Mouse (Mus musculus) embryonic facial prominence, embryonic 13.5 days (tissue): Measurements from ENCODE around the gene Catsper1. TPM values are rescaled to one million over a fixed set of nuclear protein-coding genes. Genes with fewer than 3 reads are reported as not detected.

Experiments
- ATAC-seq: fragments of 200-750 bp; cut with Nextera tagmentation; 2 replicates; pipeline ENCODE4 v1.8.0; 2017; ENCODE audit warnings: low read depth; ENCODE audit not compliant: insufficient number of reproducible peaks, insufficient read depth, low FRiP score, low TSS enrichment
- H3K27ac ChIP-seq: fragments of 300-500 bp; sonication (generic); 2 replicates; pipeline ENCODE4 v1.5.1; 2015; ENCODE audit warnings: moderate library complexity, mild to moderate bottlenecking, inconsistent platforms
- H3K27me3 ChIP-seq: fragments of 300-500 bp; sonication (generic); 2 replicates; pipeline ENCODE4 v1.6.1; 2015; ENCODE audit warnings: mild to moderate bottlenecking, inconsistent platforms
- H3K36me3 ChIP-seq: fragments of 300-500 bp; sonication (generic); 2 replicates; pipeline ENCODE4 v1.6.1; 2015; ENCODE audit warnings: mild to moderate bottlenecking, inconsistent platforms
- H3K4me1 ChIP-seq: fragments of 300-500 bp; sonication (generic); 2 replicates; pipeline ENCODE4 v1.6.1; 2015; ENCODE audit warnings: inconsistent platforms
- H3K4me2 ChIP-seq: fragments of 300-500 bp; sonication (generic); 2 replicates; pipeline ENCODE4 v1.6.1; 2015; ENCODE audit warnings: moderate library complexity, mild to moderate bottlenecking, inconsistent platforms
- H3K4me3 ChIP-seq: fragments of 300-500 bp; sonication (generic); 2 replicates; pipeline ENCODE4 v1.5.1; 2015; ENCODE audit warnings: mild to moderate bottlenecking, inconsistent platforms
- H3K9ac ChIP-seq: fragments of 300-500 bp; sonication (generic); 2 replicates; pipeline ENCODE4 v1.6.1; 2015; ENCODE audit warnings: mild to moderate bottlenecking, inconsistent platforms
- H3K9me3 ChIP-seq: fragments of 300-500 bp; sonication (generic); 2 replicates; pipeline ENCODE4 v1.6.1; 2016; ENCODE audit warnings: inconsistent platforms
- WGBS: fragments of 180-500 bp; shearing (Covaris S2); methylation state at CpG from one replicate; pipeline ENCODE4 v1.1.7; 2015; ENCODE audit warnings: mixed read lengths; 5-methylcytosine and 5-hydroxymethylcytosine counted together
- polyA plus RNA-seq: library from polyadenylated mRNA; unstranded; fragments of >200 nt; fragmentation: Nextera tagmentation; extraction: Ambion mirVana; gene quantifications from 2 replicates; pipeline ENCODE4 v1.2.1, GENCODE M21; 2015

The Catsper1 gene
- polyA plus RNA-seq, 1 experiment from 2014 or later = not detected

- H3K36me3 ChIP-seq = peaks cover 69% of the 10 kb centered on the region
- WGBS = 88% methylated on average over 8 of the region's 8 CpGs
These were observed 49.2 kb downstream of the Catsper1 start for GRCm38 (mm10) chr19:5384715-5385114.

GRCm38 (mm10) chr19:5388011-5388441, 52.5 kb downstream of the Catsper1 start:
- Histone ChIP-seq H3K27me3 (no peaks in the 10 kb centered on the region), H3K4me2 (peak overlapping the region; percentile 92), H3K9me3 (no peaks in the 10 kb centered on the region), H3K4me3 (peak overlapping the region; percentile 99), H3K27ac (peak overlapping the region; percentile 82), H3K36me3 (peaks cover 36% of the 10 kb centered on the region), H3K9ac (peak overlapping the region; percentile 96), H3K4me1 (peaks cover 34% of the 10 kb centered on the region)
- under 1% methylated on average over 43 of the region's 43 CpGs for WGBS
- no peak for ATAC-seq

More at GRCm38 (mm10) chr19:5384715-5385114, 49.2 kb downstream of the Catsper1 start:
- Histone ChIP-seq H3K27ac (no peak overlapping the region), H3K9me3 (no peaks in the 10 kb centered on the region), H3K27me3 (no peaks in the 10 kb centered on the region), H3K4me1 (peaks cover 23% of the 10 kb centered on the region), H3K4me2 (no peak overlapping the region), H3K4me3 (no peak overlapping the region), H3K9ac (no peak overlapping the region)
- no peak for ATAC-seq

GRCm38 (mm10) chr19:5388588-5389242, 53.2 kb downstream of the Catsper1 start, which contains the start of gene Sart1:
TSS of gene Sart1 (minus strand) at chr19:5388703.
- 2% methylated on average over 43 of the region's 43 CpGs for WGBS

GRCm38 (mm10) chr19:5389647-5390046, 54.1 kb downstream of the Catsper1 start:
- Histone ChIP-seq H3K4me3 (peak overlapping the region; percentile 99), H3K27me3 (no peaks in the 10 kb centered on the region), H3K9me3 (no peaks in the 10 kb centered on the region), H3K4me2 (peak overlapping the region; percentile 92), H3K4me1 (peaks cover 34% of the 10 kb centered on the region), H3K9ac (peak overlapping the region; percentile 96), H3K36me3 (peaks cover 20% of the 10 kb centered on the region), H3K27ac (peak overlapping the region; percentile 33; the same call in 1 of the 2 replicates)
- 45% methylated on average over 12 of the region's 12 CpGs for WGBS
- ATAC-seq = no peak

More at GRCm38 (mm10) chr19:5388588-5389242, 53.2 kb downstream of the Catsper1 start, which contains the start of gene Sart1:
- peak; percentile 92 for ATAC-seq
- Histone ChIP-seq H3K36me3 (peaks cover 29% of the 10 kb centered on the region), H3K4me3 (peak within 1 kb of the TSS; percentile 99), H3K9me3 (no peaks in the 10 kb centered on the region), H3K9ac (peak within 1 kb of the TSS; percentile 96), H3K4me2 (peak within 1 kb of the TSS; percentile 92), H3K4me1 (peaks cover 34% of the 10 kb centered on the region), H3K27ac (peak within 1 kb of the TSS; percentile 82), H3K27me3 (no peaks in the 10 kb centered on the region)

- Histone ChIP-seq H3K9me3 (no peaks in the 10 kb centered on the region), H3K9ac (peak overlapping the region; percentile 96), H3K4me3 (peak overlapping the region; percentile 99), H3K27me3 (no peaks in the 10 kb centered on the region), H3K27ac (0 out of 2 replicates have a peak overlapping the region, but pooled peaks have one; percentile 33), H3K36me3 (peaks cover 12% of the 10 kb centered on the region), H3K4me2 (peak overlapping the region; percentile 92), H3K4me1 (peaks cover 34% of the 10 kb centered on the region)
- ATAC-seq = no peak
- WGBS = 77% methylated on average over 8 of the region's 8 CpGs
These were observed 54.9 kb downstream of the Catsper1 start for GRCm38 (mm10) chr19:5390416-5390815.

- ATAC-seq = no peak
These were observed 57.4 kb downstream of the Catsper1 start for GRCm38 (mm10) chr19:5392892-5393291.

More at GRCm38 (mm10) chr19:5392892-5393291, 57.4 kb downstream of the Catsper1 start:
- no peaks in the 10 kb centered on the region for H3K36me3 ChIP-seq
- no peak overlapping the region for H3K4me2 ChIP-seq
- no peak overlapping the region for H3K27ac ChIP-seq
- no peaks in the 10 kb centered on the region for H3K9me3 ChIP-seq
- no peaks in the 10 kb centered on the region for H3K27me3 ChIP-seq
- WGBS = 55% methylated on average over 4 of the region's 4 CpGs
- no peak overlapping the region for H3K9ac ChIP-seq
- peaks cover 17% of the 10 kb centered on the region for H3K4me1 ChIP-seq
- no peak overlapping the region for H3K4me3 ChIP-seq

Other genes with a start within 250 kb of the Catsper1 start
- 72.4 and 87.2 TPM in 2 replicates for gene Yif1a, start 247.2 kb upstream of the Catsper1 start, polyA plus RNA-seq
- 50.6 and 60.1 TPM in 2 replicates for gene Cnih2, start 237.2 kb upstream of the Catsper1 start, polyA plus RNA-seq
- gene Rab1b, start 228.7 kb upstream of the Catsper1 start, polyA plus RNA-seq = 234 and 262 TPM in 2 replicates
- gene Klc2, start 217.2 kb upstream of the Catsper1 start, polyA plus RNA-seq = 20.7 and 30.4 TPM in 2 replicates
- gene Pacs1, start 62.6 kb upstream of the Catsper1 start, polyA plus RNA-seq = 28.7 and 29.8 TPM in 2 replicates
- 404 and 414 TPM in 2 replicates for gene Sf3b2, start 40.3 kb upstream of the Catsper1 start, polyA plus RNA-seq
- gene Gal3st3, start 37.4 kb upstream of the Catsper1 start, polyA plus RNA-seq = 7.4 and 8.9 TPM in 2 replicates
- gene Cst6, start 13.8 kb downstream of the Catsper1 start, polyA plus RNA-seq = 3.6 and 3.7 TPM in 2 replicates
- gene Eif1ad, start 31.0 kb downstream of the Catsper1 start, polyA plus RNA-seq = 57.6 and 61.8 TPM in 2 replicates
- 423 and 434 TPM in 2 replicates for gene Banf1, start 31.4 kb downstream of the Catsper1 start, polyA plus RNA-seq
- gene Sart1, start 53.0 kb downstream of the Catsper1 start, polyA plus RNA-seq = 83.9 and 87.7 TPM in 2 replicates
- gene Tsga10ip, start 66.8 kb downstream of the Catsper1 start, polyA plus RNA-seq = not detected in 2 replicates
- gene Drap1, start 89.2 kb downstream of the Catsper1 start, polyA plus RNA-seq = 278 and 306 TPM in 2 replicates
- 67.3 and 67.7 TPM in 2 replicates for gene AI837181, start 89.4 kb downstream of the Catsper1 start, polyA plus RNA-seq
- not detected in 2 replicates for gene Fosl1, start 111.8 kb downstream of the Catsper1 start, polyA plus RNA-seq
- gene Ccdc85b, start 122.2 kb downstream of the Catsper1 start, polyA plus RNA-seq = 6.8 TPM in 2 replicates
- gene Fibp, start 124.9 kb downstream of the Catsper1 start, polyA plus RNA-seq = 138 and 144 TPM in 2 replicates
- gene Ctsw, start 132.8 kb downstream of the Catsper1 start, polyA plus RNA-seq = 1.6 and 2.4 TPM in 2 replicates
- gene Efemp2, start 138.2 kb downstream of the Catsper1 start, polyA plus RNA-seq = 200 and 207 TPM in 2 replicates
- gene Mus81, start 152.7 kb downstream of the Catsper1 start, polyA plus RNA-seq = 42.5 and 43.7 TPM in 2 replicates
- gene Cfl1, start 154.7 kb downstream of the Catsper1 start, polyA plus RNA-seq = 2,535 and 2,700 TPM in 2 replicates
- not detected in 2 replicates for gene 1700020D05Rik, start 168.0 kb downstream of the Catsper1 start, polyA plus RNA-seq
- 9.7 and 11.7 TPM in 2 replicates for gene Snx32, start 174.8 kb downstream of the Catsper1 start, polyA plus RNA-seq
- 5.8 and 6.4 TPM in 2 replicates for gene Ovol1, start 224.9 kb downstream of the Catsper1 start, polyA plus RNA-seq
- 3.1 and 3.3 TPM in 2 replicates for gene Ap5b1, start 232.3 kb downstream of the Catsper1 start, polyA plus RNA-seq